Mouse (Mus musculus) hindbrain, embryonic 15.5 days (tissue): ENCODE data around the gene Zswim3. TPM values are rescaled to one million over a fixed set of nuclear protein-coding genes. Genes with fewer than 3 reads are reported as not detected.
"Not testable (repeated sequence)": the region's sequence is repeated elsewhere in the genome, so short reads cannot be mapped to it uniquely, and the experiment has no call there.

Source experiments
- ATAC-seq: fragments of 200-750 bp; cut with Nextera tagmentation; 2 replicates; pipeline ENCODE4 v1.8.0; 2017; ENCODE audit warnings: low read depth, moderate number of reproducible peaks, moderate TSS enrichment; ENCODE audit not compliant: low FRiP score
- H3K27ac ChIP-seq: fragments of 300-500 bp; sonication (generic); replicated peaks from 2 replicates; pipeline ENCODE4 v1.5.1; 2015; ENCODE audit warnings: mild to moderate bottlenecking, inconsistent platforms
- H3K27me3 ChIP-seq: fragments of 300-500 bp; sonication (generic); 2 replicates; pipeline ENCODE4 v1.6.1; 2015; ENCODE audit warnings: control low read depth, inconsistent platforms
- H3K36me3 ChIP-seq: fragments of 300-500 bp; sonication (generic); 2 replicates; pipeline ENCODE4 v1.6.1; 2015; ENCODE audit warnings: control low read depth, inconsistent platforms
- H3K4me1 ChIP-seq: fragments of 300-500 bp; sonication (generic); replicated peaks from 2 replicates; pipeline ENCODE4 v1.6.1; 2015; ENCODE audit warnings: control low read depth, inconsistent platforms
- H3K4me2 ChIP-seq: fragments of 300-500 bp; sonication (generic); 2 replicates; pipeline ENCODE4 v1.6.1; 2015; ENCODE audit warnings: moderate library complexity, mild to moderate bottlenecking, inconsistent platforms
- H3K4me3 ChIP-seq: fragments of 300-500 bp; sonication (generic); 2 replicates; pipeline ENCODE4 v1.5.1; 2015; ENCODE audit warnings: mild to moderate bottlenecking, inconsistent platforms
- H3K9ac ChIP-seq: fragments of 300-500 bp; sonication (generic); 2 replicates; pipeline ENCODE4 v1.6.1; 2015; ENCODE audit warnings: inconsistent platforms
- H3K9me3 ChIP-seq: fragments of 300-500 bp; sonication (generic); 2 replicates; pipeline ENCODE4 v1.6.1; 2016; ENCODE audit warnings: control low read depth, inconsistent platforms
- WGBS: fragments of 180-500 bp; shearing (Covaris S2); methylation state at CpG from one replicate; pipeline ENCODE4 v1.1.7; 2015; 5-methylcytosine and 5-hydroxymethylcytosine counted together
- polyA plus RNA-seq: library from polyadenylated mRNA; unstranded; fragments of >200 nt; fragmentation: Nextera tagmentation; extraction: Ambion mirVana; gene quantifications from 2 replicates; pipeline ENCODE4 v1.2.1, GENCODE M21; 2015

The Zswim3 gene
- polyA plus RNA-seq, 1 experiment from 2014 or later = 16.8 TPM

DNA sequence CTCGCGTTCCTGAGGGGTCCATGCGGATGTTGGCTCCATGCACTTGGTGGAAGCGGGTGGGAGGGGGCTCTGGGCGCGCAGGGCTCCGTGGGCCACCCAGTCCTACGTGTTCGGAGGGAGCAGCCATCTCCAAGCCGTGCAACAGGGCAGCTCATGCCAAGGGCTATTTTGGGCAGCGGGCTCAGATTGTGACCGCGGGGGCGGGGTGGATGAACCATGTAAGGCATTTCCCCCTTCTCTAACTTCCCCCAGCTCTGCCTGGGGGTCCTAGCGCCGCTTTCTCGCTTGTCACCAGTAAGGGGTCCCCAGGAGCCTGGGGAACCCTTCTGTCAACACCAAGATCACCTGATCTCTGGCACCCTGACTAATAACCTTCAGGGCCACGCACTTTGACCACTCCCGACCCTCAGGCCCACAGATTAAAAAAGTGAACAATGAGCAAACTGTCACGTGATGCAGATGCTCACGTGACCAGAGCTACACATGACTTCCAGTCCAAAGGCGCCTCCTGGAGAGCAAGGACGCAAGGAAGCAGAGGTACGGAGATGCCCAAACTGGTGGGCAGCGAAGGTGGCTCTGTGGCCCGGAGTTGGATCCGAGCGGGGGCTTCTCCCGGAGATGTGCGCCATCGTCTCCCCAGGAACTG, 28.5 kb downstream of the Zswim3 start, which contains the start of gene Neurl2:
Gene Neurl2, minus strand, starts transcription at position 143 of the 646 bp plus-strand sequence.
- no peaks in the 10 kb centered on the region for H3K9me3 ChIP-seq
- H3K4me3 ChIP-seq = peak within 1 kb of the TSS; percentile 66
- peaks cover 4% of the 10 kb centered on the region for H3K36me3 ChIP-seq
- H3K4me1 ChIP-seq = peaks cover 24% of the 10 kb centered on the region
- WGBS = under 1% methylated on average over 31 of the region's 31 CpGs
- ATAC-seq = peak; percentile 72
- peak within 1 kb of the TSS; percentile 66 for H3K9ac ChIP-seq
- peak within 1 kb of the TSS; percentile 82 for H3K27ac ChIP-seq
- H3K4me2 ChIP-seq = peak within 1 kb of the TSS; percentile 99
- H3K27me3 ChIP-seq = no peaks in the 10 kb centered on the region

GRCm38 (mm10) chr2:164834531-164834930, 29.6 kb downstream of the Zswim3 start:
- Histone ChIP-seq H3K4me3 (peak overlapping the region; percentile 66), H3K9me3 (no peaks in the 10 kb centered on the region), H3K27me3 (no peaks in the 10 kb centered on the region), H3K4me1 (peaks cover 24% of the 10 kb centered on the region), H3K36me3 (peaks cover 6% of the 10 kb centered on the region), H3K4me2 (peak overlapping the region; percentile 99), H3K9ac (peak overlapping the region; percentile 66), H3K27ac (0 out of 2 replicates have a peak overlapping the region, but pooled peaks have one; percentile 82)
- ATAC-seq = 0 out of 2 replicates have a peak, but pooled peaks have one; percentile 28
- 41% methylated on average over 8 of the region's 8 CpGs for WGBS

DNA sequence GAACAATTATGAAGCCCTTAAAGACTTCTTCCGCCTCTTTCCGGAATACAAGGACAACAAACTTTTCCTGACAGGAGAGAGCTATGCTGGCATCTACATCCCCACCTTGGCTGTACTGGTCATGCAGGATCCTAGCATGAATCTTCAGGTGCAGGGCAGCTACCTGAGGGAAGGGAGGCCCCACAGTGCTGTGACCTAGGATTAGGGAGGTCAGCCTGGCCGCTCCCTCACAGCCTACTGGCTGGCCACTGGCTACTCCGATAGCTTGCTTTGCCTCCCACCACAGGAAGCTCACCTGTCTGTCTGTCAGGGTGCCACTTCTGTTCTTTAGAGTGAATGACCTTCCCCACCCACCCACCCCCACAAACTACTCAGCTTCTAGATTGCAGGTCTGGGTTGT, 30.3 kb downstream of the Zswim3 start:
- Histone ChIP-seq H3K27ac (no peak overlapping the region), H3K36me3 (peaks cover 9% of the 10 kb centered on the region), H3K4me1 (peaks cover 24% of the 10 kb centered on the region), H3K4me2 (peak overlapping the region; percentile 99), H3K9ac (no peak overlapping the region), H3K9me3 (no peaks in the 10 kb centered on the region), H3K27me3 (no peaks in the 10 kb centered on the region), H3K4me3 (peak overlapping the region; percentile 66; the same call in 1 of the 2 replicates)
- no peak for ATAC-seq
- 93% methylated on average over 4 of the region's 4 CpGs for WGBS

- H3K36me3 ChIP-seq = no peaks in the 10 kb centered on the region
- ATAC-seq = no peak
- no peak overlapping the region for H3K4me3 ChIP-seq
- H3K9me3 ChIP-seq = no peaks in the 10 kb centered on the region
- H3K9ac ChIP-seq = no peak overlapping the region
- H3K4me2 ChIP-seq = no peak overlapping the region
- H3K27me3 ChIP-seq = no peaks in the 10 kb centered on the region
- no peaks in the 10 kb centered on the region for H3K4me1 ChIP-seq
- no peak overlapping the region for H3K27ac ChIP-seq
- 60% methylated on average over 3 of the region's 3 CpGs for WGBS
These were observed 40.9 kb downstream of the Zswim3 start for GRCm38 (mm10) chr2:164845782-164846181.

DNA sequence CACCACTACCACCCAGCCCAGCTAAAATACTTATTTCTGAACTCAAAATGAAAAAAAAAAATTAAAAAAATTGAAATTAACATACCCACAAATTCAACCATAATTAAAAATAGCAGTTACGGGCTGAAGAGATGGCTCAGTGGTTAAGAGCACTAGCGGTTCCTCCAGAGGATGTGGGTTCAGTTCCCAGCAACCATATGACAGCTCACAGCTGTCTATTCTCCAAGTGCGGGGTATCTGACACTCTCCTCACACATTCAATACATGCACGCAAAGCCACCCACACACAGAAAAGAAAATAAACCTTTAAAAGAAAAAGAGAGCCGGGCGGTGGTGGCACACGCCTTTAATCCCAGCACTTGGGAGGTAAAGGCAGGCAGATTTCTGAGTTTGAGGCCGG, 45.2 kb downstream of the Zswim3 start:
- Histone ChIP-seq H3K4me3 (no peak overlapping the region), H3K36me3 (no peaks in the 10 kb centered on the region), H3K9ac (no peak overlapping the region), H3K27me3 (no peaks in the 10 kb centered on the region), H3K4me2 (no peak overlapping the region), H3K4me1 (no peaks in the 10 kb centered on the region), H3K9me3 (no peaks in the 10 kb centered on the region), H3K27ac (no peak overlapping the region)
- ATAC-seq = no peak
- 87% methylated on average over 8 of the region's 8 CpGs for WGBS

GRCm38 (mm10) chr2:164855572-164855971, 50.7 kb downstream of the Zswim3 start:
- ATAC-seq, H3K9me3 ChIP-seq, H3K4me3 ChIP-seq, H3K27ac ChIP-seq, H3K36me3 ChIP-seq, H3K9ac ChIP-seq: not testable (repeated sequence)
- peaks cover 24% of the 10 kb centered on the region for H3K4me1 ChIP-seq
- 79% methylated on average over 5 of the region's 5 CpGs for WGBS
- H3K27me3 ChIP-seq = peaks cover 29% of the 10 kb centered on the region
- H3K4me2 ChIP-seq = peak overlapping the region; percentile 98

DNA sequence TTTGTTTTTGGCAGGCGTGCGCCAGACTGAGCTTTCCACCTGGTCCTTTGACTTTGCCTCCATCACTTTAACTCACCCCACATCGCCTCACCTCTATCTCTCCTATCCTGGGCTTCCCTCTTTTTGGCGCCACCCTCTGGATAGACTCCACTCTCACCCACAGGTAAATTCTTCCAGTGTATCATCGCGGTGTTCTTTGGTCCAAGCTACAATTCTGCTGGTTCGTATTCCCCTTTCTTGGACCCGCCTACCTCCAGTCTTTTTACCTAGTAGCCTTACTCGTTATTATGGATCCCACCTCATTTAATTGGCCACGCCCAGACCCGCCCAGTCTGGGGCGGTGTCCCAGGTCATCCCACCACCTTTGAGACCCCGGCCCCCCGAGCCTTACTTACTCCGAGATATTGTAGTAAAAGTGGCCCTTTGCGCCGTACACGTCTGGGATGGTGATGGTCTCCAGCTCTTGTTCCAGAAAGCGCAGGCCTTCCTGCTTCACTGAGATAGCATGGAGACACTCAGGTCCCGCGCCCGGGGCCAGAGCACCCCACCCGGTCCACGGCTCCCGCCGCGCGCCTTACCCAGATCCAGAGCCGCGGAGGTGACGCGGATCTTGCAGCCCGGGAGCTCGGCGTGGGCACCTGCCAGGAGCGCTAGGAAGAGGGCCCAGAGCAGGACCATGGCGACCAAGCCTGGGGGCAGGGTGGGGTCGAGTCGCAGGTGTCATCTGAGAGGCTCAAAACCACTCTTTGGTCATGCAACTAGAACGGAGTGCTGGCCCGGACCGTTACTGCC, 51.6 kb downstream of the Zswim3 start:
- peaks cover 26% of the 10 kb centered on the region for H3K4me1 ChIP-seq
- peak overlapping the region; percentile 32 for H3K9ac ChIP-seq
- no peaks in the 10 kb centered on the region for H3K36me3 ChIP-seq
- no peaks in the 10 kb centered on the region for H3K9me3 ChIP-seq
- peaks cover 29% of the 10 kb centered on the region for H3K27me3 ChIP-seq
- peak overlapping the region; percentile 51 for H3K4me3 ChIP-seq
- WGBS = under 1% methylated on average over 42 of the region's 42 CpGs
- H3K4me2 ChIP-seq = peak overlapping the region; percentile 98
- peak; percentile 61; the same call in 1 of the 2 replicates for ATAC-seq
- peak overlapping the region; percentile 26; the same call in 1 of the 2 replicates for H3K27ac ChIP-seq

- under 1% methylated on average over 47 of the region's 47 CpGs for WGBS
- H3K9me3 ChIP-seq = no peaks in the 10 kb centered on the region
- no peaks in the 10 kb centered on the region for H3K36me3 ChIP-seq
- peaks cover 30% of the 10 kb centered on the region for H3K4me1 ChIP-seq
- H3K4me2 ChIP-seq = peak within 1 kb of the TSS; percentile 98
- H3K9ac ChIP-seq = peak within 1 kb of the TSS; percentile 32
- peak; percentile 75 for ATAC-seq
- H3K4me3 ChIP-seq = peak within 1 kb of the TSS; percentile 51
- peaks cover 29% of the 10 kb centered on the region for H3K27me3 ChIP-seq
- peak within 1 kb of the TSS; percentile 70 for H3K27ac ChIP-seq
These were observed 52.4 kb downstream of the Zswim3 start, which contains the start of gene Pltp for GRCm38 (mm10) chr2:164857101-164857821. Gene Pltp, minus strand, starts transcription at chr2:164857711.

- 2% methylated on average over 19 of the region's 19 CpGs for WGBS
- Histone ChIP-seq H3K9me3 (no peaks in the 10 kb centered on the region), H3K4me1 (peaks cover 30% of the 10 kb centered on the region), H3K9ac (peak overlapping the region; percentile 32; the same call in 1 of the 2 replicates), H3K27me3 (peaks cover 29% of the 10 kb centered on the region), H3K4me2 (peak overlapping the region; percentile 98), H3K36me3 (no peaks in the 10 kb centered on the region), H3K27ac (peak overlapping the region; percentile 70), H3K4me3 (peak overlapping the region; percentile 51)
- ATAC-seq = no peak; the same call in 1 of the 2 replicates
These were observed 53.1 kb downstream of the Zswim3 start for GRCm38 (mm10) chr2:164857842-164858553.

- H3K27ac ChIP-seq = no peak overlapping the region
- no peak overlapping the region for H3K9ac ChIP-seq
- H3K27me3 ChIP-seq = peaks cover 29% of the 10 kb centered on the region
- H3K4me1 ChIP-seq = peaks cover 30% of the 10 kb centered on the region
- H3K4me3 ChIP-seq = no peak overlapping the region
- no peak overlapping the region for H3K4me2 ChIP-seq
- ATAC-seq = no peak
- 66% methylated on average over 2 of the region's 2 CpGs for WGBS
- no peaks in the 10 kb centered on the region for H3K9me3 ChIP-seq
- no peaks in the 10 kb centered on the region for H3K36me3 ChIP-seq
These were observed 54.3 kb downstream of the Zswim3 start for GRCm38 (mm10) chr2:164859155-164859554.
